Mouse (Mus musculus): ENCODE data around the gene Ppp2r3c. TPM values are rescaled to one million over a fixed set of nuclear protein-coding genes. Genes with fewer than 3 reads are reported as not detected.

Ppp2r3c gene
- polyA plus RNA-seq, 1 experiment, result 28.3 TPM

- H3K36me3 ChIP-seq (ENCODE audit: control insufficient read depth, insufficient read depth, low read length, poor library complexity, severe bottlenecking), result no peaks in the 10 kb centered on the region
- H3K9ac ChIP-seq (ENCODE audit: low read depth, poor library complexity, severe bottlenecking), result no peak overlapping the region
- no peaks in the 10 kb centered on the region for H3K9me3 ChIP-seq (replicated peaks; ENCODE audit: control insufficient read depth, insufficient read depth, low read length, poor library complexity, severe bottlenecking)
- H3K4me3 ChIP-seq (ENCODE audit: low read depth, low read length), result no peak overlapping the region
- H3K27ac ChIP-seq (ENCODE audit: insufficient read depth, low read length), result no peak overlapping the region
- TF ChIP-seq EP300 (IDR thresholded peaks at IDR 0.05; ENCODE audit: insufficient read depth, low read depth, low read length) (no peak), CTCF (IDR thresholded peaks at IDR 0.05; ENCODE audit: low read depth, low read length) (no peak), POLR2A (IDR thresholded peaks at IDR 0.05; ENCODE audit: insufficient read depth, low read length) (no peak)
- H3K27me3 ChIP-seq (ENCODE audit: control insufficient read depth, insufficient read depth, low read length, poor library complexity, severe bottlenecking), result no peaks in the 10 kb centered on the region
- H3K4me1 ChIP-seq (ENCODE audit: control insufficient read depth, insufficient read depth, low read length), result no peaks in the 10 kb centered on the region
Measured at GRCm38 (mm10) chr12:55329351-55329750, 26.6 kb upstream of the Ppp2r3c start.

- TF ChIP-seq EP300 (IDR thresholded peaks at IDR 0.05; ENCODE audit: insufficient read depth, low read depth, low read length) (no peak), CTCF (IDR thresholded peaks at IDR 0.05; ENCODE audit: low read depth, low read length) (no peak), POLR2A (IDR thresholded peaks at IDR 0.05; ENCODE audit: insufficient read depth, low read length) (no peak)
- H3K9ac ChIP-seq (ENCODE audit: low read depth, poor library complexity, severe bottlenecking), result no peak overlapping the region
- H3K4me3 ChIP-seq (ENCODE audit: low read depth, low read length), result no peak overlapping the region
- no peaks in the 10 kb centered on the region for H3K27me3 ChIP-seq (ENCODE audit: control insufficient read depth, insufficient read depth, low read length, poor library complexity, severe bottlenecking)
- H3K9me3 ChIP-seq (replicated peaks; ENCODE audit: control insufficient read depth, insufficient read depth, low read length, poor library complexity, severe bottlenecking), result no peaks in the 10 kb centered on the region
- no peaks in the 10 kb centered on the region for H3K4me1 ChIP-seq (ENCODE audit: control insufficient read depth, insufficient read depth, low read length)
- H3K27ac ChIP-seq (ENCODE audit: insufficient read depth, low read length), result no peak overlapping the region
- no peaks in the 10 kb centered on the region for H3K36me3 ChIP-seq (ENCODE audit: control insufficient read depth, insufficient read depth, low read length, poor library complexity, severe bottlenecking)
Measured at GRCm38 (mm10) chr12:55328784-55329183, 26.0 kb upstream of the Ppp2r3c start.

- H3K36me3 ChIP-seq (ENCODE audit: control insufficient read depth, insufficient read depth, low read length, poor library complexity, severe bottlenecking), result no peaks in the 10 kb centered on the region
- H3K27me3 ChIP-seq (ENCODE audit: control insufficient read depth, insufficient read depth, low read length, poor library complexity, severe bottlenecking), result no peaks in the 10 kb centered on the region
- H3K4me3 ChIP-seq (ENCODE audit: low read depth, low read length), result no peak overlapping the region
- no peaks in the 10 kb centered on the region for H3K9me3 ChIP-seq (replicated peaks; ENCODE audit: control insufficient read depth, insufficient read depth, low read length, poor library complexity, severe bottlenecking)
- no peak overlapping the region for H3K9ac ChIP-seq (ENCODE audit: low read depth, poor library complexity, severe bottlenecking)
- H3K27ac ChIP-seq (ENCODE audit: insufficient read depth, low read length), result no peak overlapping the region
- TF ChIP-seq POLR2A (IDR thresholded peaks at IDR 0.05; ENCODE audit: insufficient read depth, low read length) (no peak), CTCF (IDR thresholded peaks at IDR 0.05; ENCODE audit: low read depth, low read length) (no peak), EP300 (IDR thresholded peaks at IDR 0.05; ENCODE audit: insufficient read depth, low read depth, low read length) (no peak)
- H3K4me1 ChIP-seq (ENCODE audit: control insufficient read depth, insufficient read depth, low read length), result no peaks in the 10 kb centered on the region
Measured at GRCm38 (mm10) chr12:55325702-55326101, 22.9 kb upstream of the Ppp2r3c start.

GRCm38 (mm10) chr12:55321642-55322291 lies 19.0 kb upstream of the Ppp2r3c start:
- peak overlapping the region; percentile 1; the same call in 1 of the 2 replicates for H3K4me3 ChIP-seq (ENCODE audit: low read depth, low read length)
- H3K27me3 ChIP-seq (ENCODE audit: control insufficient read depth, insufficient read depth, low read length, poor library complexity, severe bottlenecking), result no peaks in the 10 kb centered on the region
- H3K9me3 ChIP-seq (replicated peaks; ENCODE audit: control insufficient read depth, insufficient read depth, low read length, poor library complexity, severe bottlenecking), result no peaks in the 10 kb centered on the region
- 0 out of 2 replicates have a peak overlapping the region, but pooled peaks have one; percentile 11 for H3K27ac ChIP-seq (ENCODE audit: insufficient read depth, low read length)
- H3K36me3 ChIP-seq (ENCODE audit: control insufficient read depth, insufficient read depth, low read length, poor library complexity, severe bottlenecking), result peaks cover 2% of the 10 kb centered on the region; the same call in 1 of the 2 replicates
- H3K9ac ChIP-seq (ENCODE audit: low read depth, poor library complexity, severe bottlenecking), result no peak overlapping the region
- no peaks in the 10 kb centered on the region for H3K4me1 ChIP-seq (ENCODE audit: control insufficient read depth, insufficient read depth, low read length)
- TF ChIP-seq CTCF (IDR thresholded peaks at IDR 0.05; ENCODE audit: low read depth, low read length), result no peak
- TF ChIP-seq EP300 (IDR thresholded peaks at IDR 0.05; ENCODE audit: insufficient read depth, low read depth, low read length), result no peak
- TF ChIP-seq POLR2A (IDR thresholded peaks at IDR 0.05; ENCODE audit: insufficient read depth, low read length), result no peak

- Histone ChIP-seq H3K9me3 (replicated peaks; ENCODE audit: control insufficient read depth, insufficient read depth, low read length, poor library complexity, severe bottlenecking) (no peaks in the 10 kb centered on the region), H3K36me3 (ENCODE audit: control insufficient read depth, insufficient read depth, low read length, poor library complexity, severe bottlenecking) (peaks cover 2% of the 10 kb centered on the region), H3K9ac (ENCODE audit: low read depth, poor library complexity, severe bottlenecking) (no peak overlapping the region), H3K27ac (ENCODE audit: insufficient read depth, low read length) (no peak overlapping the region), H3K4me1 (ENCODE audit: control insufficient read depth, insufficient read depth, low read length) (no peaks in the 10 kb centered on the region), H3K27me3 (ENCODE audit: control insufficient read depth, insufficient read depth, low read length, poor library complexity, severe bottlenecking) (no peaks in the 10 kb centered on the region), H3K4me3 (ENCODE audit: low read depth, low read length) (no peak overlapping the region)
- TF ChIP-seq CTCF (IDR thresholded peaks at IDR 0.05; ENCODE audit: low read depth, low read length) (no peak), POLR2A (IDR thresholded peaks at IDR 0.05; ENCODE audit: insufficient read depth, low read length) (no peak), EP300 (IDR thresholded peaks at IDR 0.05; ENCODE audit: insufficient read depth, low read depth, low read length) (no peak)
Measured at GRCm38 (mm10) chr12:55315192-55315591, 12.4 kb upstream of the Ppp2r3c start.

- no peak overlapping the region for H3K9ac ChIP-seq (ENCODE audit: low read depth, poor library complexity, severe bottlenecking)
- no peak overlapping the region for H3K4me3 ChIP-seq (ENCODE audit: low read depth, low read length)
- H3K9me3 ChIP-seq (replicated peaks; ENCODE audit: control insufficient read depth, insufficient read depth, low read length, poor library complexity, severe bottlenecking), result no peaks in the 10 kb centered on the region
- H3K36me3 ChIP-seq (ENCODE audit: control insufficient read depth, insufficient read depth, low read length, poor library complexity, severe bottlenecking), result peaks cover 2% of the 10 kb centered on the region
- H3K4me1 ChIP-seq (ENCODE audit: control insufficient read depth, insufficient read depth, low read length), result peaks cover 4% of the 10 kb centered on the region
- H3K27me3 ChIP-seq (ENCODE audit: control insufficient read depth, insufficient read depth, low read length, poor library complexity, severe bottlenecking), result no peaks in the 10 kb centered on the region
- no peak overlapping the region for H3K27ac ChIP-seq (ENCODE audit: insufficient read depth, low read length)
- TF ChIP-seq EP300 (IDR thresholded peaks at IDR 0.05; ENCODE audit: insufficient read depth, low read depth, low read length) (no peak), CTCF (IDR thresholded peaks at IDR 0.05; ENCODE audit: low read depth, low read length) (peak; percentile 81)
Measured at GRCm38 (mm10) chr12:55313901-55314300, 11.1 kb upstream of the Ppp2r3c start.

Data from ES-Bruce4 (cell line).